Mouse (Mus musculus) liver, embryonic 16.5 days (tissue): Measurements from ENCODE around the gene Cbl. TPM values are rescaled to one million over a fixed set of nuclear protein-coding genes. Genes with fewer than 3 reads are reported as not detected.

Source experiments
- ATAC-seq: fragments of 200-750 bp; cut with Nextera tagmentation; 2 replicates; pipeline ENCODE4 v1.8.0; 2017; ENCODE audit warnings: low read depth, mild to moderate bottlenecking, moderate number of reproducible peaks, moderate library complexity
- H3K27ac ChIP-seq: fragments of 300-500 bp; sonication (generic); 2 replicates; pipeline ENCODE4 v1.5.1; 2014; ENCODE audit warnings: mild to moderate bottlenecking, low read length
- H3K27me3 ChIP-seq: fragments of 300-500 bp; sonication (generic); 2 replicates; pipeline ENCODE4 v1.6.1; 2014; ENCODE audit warnings: low read depth, low read length, mixed read lengths; ENCODE audit not compliant: control insufficient read depth, insufficient read depth
- H3K36me3 ChIP-seq: fragments of 300-500 bp; sonication (generic); 2 replicates; pipeline ENCODE4 v1.6.1; 2014; ENCODE audit warnings: mild to moderate bottlenecking; ENCODE audit not compliant: control insufficient read depth, insufficient read depth
- H3K4me1 ChIP-seq: fragments of 300-500 bp; sonication (generic); 2 replicates; pipeline ENCODE4 v1.6.1; 2014; ENCODE audit warnings: low read depth, low read length, mixed read lengths; ENCODE audit not compliant: control insufficient read depth
- H3K4me2 ChIP-seq: fragments of 300-500 bp; sonication (generic); 2 replicates; pipeline ENCODE4 v1.6.1; 2014; ENCODE audit warnings: low read depth, low read length, mixed read lengths
- H3K4me3 ChIP-seq: fragments of 300-500 bp; sonication (generic); 2 replicates; pipeline ENCODE4 v1.5.1; 2014; ENCODE audit warnings: low read depth, mild to moderate bottlenecking, low read length
- H3K9ac ChIP-seq: fragments of 300-500 bp; sonication (generic); 2 replicates; pipeline ENCODE4 v1.6.1; 2014; ENCODE audit warnings: low read depth, low read length
- H3K9me3 ChIP-seq: fragments of 300-500 bp; sonication (generic); replicated peaks from 2 replicates; pipeline ENCODE4 v1.6.1; 2016; ENCODE audit warnings: low read length; ENCODE audit not compliant: control insufficient read depth
- WGBS: fragments of 180-500 bp; shearing (Covaris S2); extraction: QIAGEN DNeasy Blood & Tissue Kit; methylation state at CpG from one replicate; pipeline ENCODE4 v1.1.7; 2014; ENCODE audit not compliant: insufficient replicate concordance; 5-methylcytosine and 5-hydroxymethylcytosine counted together
- polyA plus RNA-seq: library from polyadenylated mRNA; unstranded; fragments of >200 nt; fragmentation: Nextera tagmentation; extraction: Ambion mirVana; gene quantifications from 2 replicates; pipeline ENCODE4 v1.2.1, GENCODE M21; 2015

The Cbl gene
- polyA plus RNA-seq, 1 experiment from 2014 or later, result 5.0 TPM

- peaks cover 2% of the 10 kb centered on the region; the same call in 1 of the 2 replicates for H3K36me3 ChIP-seq
- ATAC-seq, result no peak
- H3K4me1 ChIP-seq, result no peaks in the 10 kb centered on the region
- no peaks in the 10 kb centered on the region for H3K9me3 ChIP-seq
- H3K27ac ChIP-seq, result no peak overlapping the region
- H3K27me3 ChIP-seq, result no peaks in the 10 kb centered on the region
- no peak overlapping the region for H3K4me3 ChIP-seq
- no peak overlapping the region for H3K9ac ChIP-seq
- 44% methylated on average over 3 of the region's 3 CpGs for WGBS
- no peak overlapping the region for H3K4me2 ChIP-seq
Observed at GRCm38 (mm10) chr9:44200458-44200857, 33.4 kb downstream of the Cbl start.

GRCm38 (mm10) chr9:44199580-44199979 is 34.3 kb downstream of the Cbl start:
- no peaks in the 10 kb centered on the region for H3K27me3 ChIP-seq
- peaks cover 2% of the 10 kb centered on the region; the same call in 1 of the 2 replicates for H3K36me3 ChIP-seq
- no peak overlapping the region for H3K4me2 ChIP-seq
- ATAC-seq, result no peak
- no peak overlapping the region for H3K4me3 ChIP-seq
- no peak overlapping the region for H3K27ac ChIP-seq
- no peaks in the 10 kb centered on the region; the same call in 1 of the 2 replicates for H3K4me1 ChIP-seq
- H3K9ac ChIP-seq, result no peak overlapping the region
- H3K9me3 ChIP-seq, result no peaks in the 10 kb centered on the region

GRCm38 (mm10) chr9:44199166-44199565 is 34.7 kb downstream of the Cbl start:
- WGBS, result 72% methylated on average over 3 of the region's 3 CpGs
- H3K4me2 ChIP-seq, result no peak overlapping the region
- no peaks in the 10 kb centered on the region for H3K27me3 ChIP-seq
- H3K4me1 ChIP-seq, result peaks cover 2% of the 10 kb centered on the region; the same call in 1 of the 2 replicates
- no peak overlapping the region for H3K9ac ChIP-seq
- no peak overlapping the region for H3K27ac ChIP-seq
- ATAC-seq, result no peak
- H3K4me3 ChIP-seq, result no peak overlapping the region
- peaks cover 2% of the 10 kb centered on the region; the same call in 1 of the 2 replicates for H3K36me3 ChIP-seq
- no peaks in the 10 kb centered on the region for H3K9me3 ChIP-seq

- H3K4me3 ChIP-seq, result no peak overlapping the region
- H3K27ac ChIP-seq, result no peak overlapping the region
- no peak for ATAC-seq
- H3K27me3 ChIP-seq, result no peaks in the 10 kb centered on the region
- H3K4me1 ChIP-seq, result peaks cover 3% of the 10 kb centered on the region; the same call in 1 of the 2 replicates
- 61% methylated on average over 4 of the region's 4 CpGs for WGBS
- H3K9me3 ChIP-seq, result no peaks in the 10 kb centered on the region
- peaks cover 2% of the 10 kb centered on the region; the same call in 1 of the 2 replicates for H3K36me3 ChIP-seq
- H3K4me2 ChIP-seq, result no peak overlapping the region
- H3K9ac ChIP-seq, result no peak overlapping the region
Observed at GRCm38 (mm10) chr9:44196354-44196753, 37.5 kb downstream of the Cbl start.

GRCm38 (mm10) chr9:44194000-44194399 is 39.8 kb downstream of the Cbl start:
- H3K27ac ChIP-seq, result no peak overlapping the region
- H3K9ac ChIP-seq, result no peak overlapping the region
- WGBS, result 11% methylated on average over 1 of the region's 1 CpGs
- no peak overlapping the region for H3K4me3 ChIP-seq
- ATAC-seq, result no peak
- no peaks in the 10 kb centered on the region for H3K27me3 ChIP-seq
- H3K9me3 ChIP-seq, result no peaks in the 10 kb centered on the region
- no peak overlapping the region for H3K4me2 ChIP-seq
- H3K4me1 ChIP-seq, result peaks cover 3% of the 10 kb centered on the region; the same call in 1 of the 2 replicates
- no peaks in the 10 kb centered on the region for H3K36me3 ChIP-seq

GRCm38 (mm10) chr9:44192794-44193193 is 41.1 kb downstream of the Cbl start:
- H3K4me3 ChIP-seq, result no peak overlapping the region
- no peaks in the 10 kb centered on the region for H3K36me3 ChIP-seq
- H3K9ac ChIP-seq, result no peak overlapping the region
- H3K27ac ChIP-seq, result no peak overlapping the region
- H3K4me2 ChIP-seq, result no peak overlapping the region
- no peaks in the 10 kb centered on the region for H3K27me3 ChIP-seq
- no peaks in the 10 kb centered on the region for H3K9me3 ChIP-seq
- ATAC-seq, result no peak
- H3K4me1 ChIP-seq, result peaks cover 3% of the 10 kb centered on the region; the same call in 1 of the 2 replicates
- 84% methylated on average over 5 of the region's 5 CpGs for WGBS

- no peak for ATAC-seq
- Histone ChIP-seq H3K27me3 (no peaks in the 10 kb centered on the region), H3K27ac (no peak overlapping the region), H3K9ac (no peak overlapping the region), H3K36me3 (no peaks in the 10 kb centered on the region), H3K4me1 (peaks cover 5% of the 10 kb centered on the region), H3K9me3 (no peaks in the 10 kb centered on the region), H3K4me3 (no peak overlapping the region), H3K4me2 (no peak overlapping the region)
- 64% methylated on average over 3 of the region's 3 CpGs for WGBS
Observed at GRCm38 (mm10) chr9:44192312-44192711, 41.5 kb downstream of the Cbl start.

GRCm38 (mm10) chr9:44191166-44191565 is 42.7 kb downstream of the Cbl start:
- H3K4me3 ChIP-seq, result no peak overlapping the region
- H3K27me3 ChIP-seq, result no peaks in the 10 kb centered on the region
- no peaks in the 10 kb centered on the region for H3K9me3 ChIP-seq
- peaks cover 6% of the 10 kb centered on the region for H3K4me1 ChIP-seq
- no peak for ATAC-seq
- no peak overlapping the region for H3K9ac ChIP-seq
- H3K36me3 ChIP-seq, result no peaks in the 10 kb centered on the region
- H3K4me2 ChIP-seq, result no peak overlapping the region
- 66% methylated on average over 3 of the region's 3 CpGs for WGBS
- no peak overlapping the region for H3K27ac ChIP-seq

GRCm38 (mm10) chr9:44188223-44188622 is 45.6 kb downstream of the Cbl start:
- Histone ChIP-seq H3K36me3 (no peaks in the 10 kb centered on the region), H3K9me3 (no peaks in the 10 kb centered on the region), H3K4me3 (no peak overlapping the region), H3K4me2 (no peak overlapping the region), H3K27ac (no peak overlapping the region), H3K27me3 (no peaks in the 10 kb centered on the region), H3K4me1 (peaks cover 4% of the 10 kb centered on the region), H3K9ac (no peak overlapping the region)
- no peak for ATAC-seq
- WGBS, result 79% methylated on average over 12 of the region's 12 CpGs
